Mouse (Mus musculus): ENCODE results near the gene Def8. TPM values are rescaled to one million over a fixed set of nuclear protein-coding genes. Genes with fewer than 3 reads are reported as not detected.

Gene Def8
- total and polyA plus RNA-seq, 2 experiments = 20.6 to 33.5 TPM

DNA sequence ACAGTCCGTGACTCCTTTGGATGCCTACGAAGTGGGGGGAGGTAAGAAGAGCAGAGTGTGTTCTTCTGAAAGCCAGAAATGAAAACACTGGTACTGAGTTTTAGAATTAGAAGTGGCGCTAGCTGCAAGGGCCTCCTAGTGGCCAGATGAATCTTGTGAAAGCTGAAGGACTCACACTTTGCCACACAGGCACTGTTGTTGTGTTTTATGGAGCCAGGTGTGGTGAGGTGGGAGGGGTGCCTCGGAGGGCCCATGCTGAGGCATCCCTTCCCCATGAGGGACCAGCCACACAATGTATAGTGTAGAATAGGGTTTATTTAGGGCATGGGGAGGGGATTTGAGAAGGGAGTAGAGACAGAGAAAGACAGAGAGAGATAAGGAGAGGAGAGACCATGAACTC, 74.4 kb downstream of the Def8 start:
- H3K36me3 ChIP-seq (ENCODE audit: control insufficient read depth, insufficient read depth, low read length) = peaks cover 44% of the 10 kb centered on the region
- H3K27me3 ChIP-seq (ENCODE audit: control insufficient read depth, insufficient read depth, low read length) = no peaks in the 10 kb centered on the region
- DNase-seq (ENCODE audit: extremely low read depth, low read depth, low spot score) = no peak
- TF ChIP-seq POLR2A (IDR thresholded peaks at IDR 0.05; ENCODE audit: extremely low read depth, insufficient read depth, low read length) = no peak
- no peak for TF ChIP-seq CTCF (IDR thresholded peaks at IDR 0.05; ENCODE audit: low read depth, low read length)
- H3K79me2 ChIP-seq (ENCODE audit: control insufficient read depth, insufficient read depth, low read length) = no peaks in the 10 kb centered on the region
- no peak overlapping the region for H3K9ac ChIP-seq (ENCODE audit: low read depth, low read length)
- H3K4me1 ChIP-seq (ENCODE audit: control insufficient read depth, insufficient read depth, low read length) = no peaks in the 10 kb centered on the region
- WGBS = 90% methylated on average over 4 of the region's 4 CpGs
- no peak overlapping the region for H3K27ac ChIP-seq (replicated peaks; ENCODE audit: insufficient read depth, low read depth, low read length)
- H3K4me3 ChIP-seq (ENCODE audit: insufficient read depth, low read depth, low read length) = no peak overlapping the region

DNA sequence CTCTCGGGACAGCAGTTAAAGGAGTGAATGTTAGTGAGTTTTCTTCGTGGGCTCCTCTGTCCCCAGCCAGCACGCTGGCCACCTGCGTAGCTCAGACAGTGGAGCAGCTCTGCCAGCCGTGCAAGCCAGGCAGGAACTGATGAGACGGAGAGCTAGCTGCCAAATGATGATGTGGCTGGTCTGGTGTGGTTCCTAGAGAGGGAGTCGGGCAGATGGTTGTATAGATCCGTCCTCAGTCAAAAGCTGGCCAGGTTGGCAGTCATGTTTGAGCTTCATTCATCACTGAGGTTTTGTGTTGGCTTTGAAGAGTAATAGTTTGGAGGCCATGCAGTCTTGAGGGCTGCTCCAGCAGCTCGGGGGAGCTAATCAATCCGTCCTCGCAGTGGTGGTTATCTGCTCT, 75.6 kb downstream of the Def8 start:
- WGBS = 94% methylated on average over 11 of the region's 11 CpGs
- H3K27me3 ChIP-seq (ENCODE audit: control insufficient read depth, insufficient read depth, low read length) = no peaks in the 10 kb centered on the region
- no peak for TF ChIP-seq POLR2A (IDR thresholded peaks at IDR 0.05; ENCODE audit: extremely low read depth, insufficient read depth, low read length)
- no peak for TF ChIP-seq CTCF (IDR thresholded peaks at IDR 0.05; ENCODE audit: low read depth, low read length)
- no peak for DNase-seq (ENCODE audit: extremely low read depth, low read depth, low spot score)
- no peak overlapping the region for H3K4me3 ChIP-seq (ENCODE audit: insufficient read depth, low read depth, low read length)
- H3K79me2 ChIP-seq (ENCODE audit: control insufficient read depth, insufficient read depth, low read length) = no peaks in the 10 kb centered on the region
- peaks cover 39% of the 10 kb centered on the region for H3K36me3 ChIP-seq (ENCODE audit: control insufficient read depth, insufficient read depth, low read length)
- H3K4me1 ChIP-seq (ENCODE audit: control insufficient read depth, insufficient read depth, low read length) = no peaks in the 10 kb centered on the region
- no peak overlapping the region for H3K27ac ChIP-seq (replicated peaks; ENCODE audit: insufficient read depth, low read depth, low read length)
- H3K9ac ChIP-seq (ENCODE audit: low read depth, low read length) = no peak overlapping the region

DNA sequence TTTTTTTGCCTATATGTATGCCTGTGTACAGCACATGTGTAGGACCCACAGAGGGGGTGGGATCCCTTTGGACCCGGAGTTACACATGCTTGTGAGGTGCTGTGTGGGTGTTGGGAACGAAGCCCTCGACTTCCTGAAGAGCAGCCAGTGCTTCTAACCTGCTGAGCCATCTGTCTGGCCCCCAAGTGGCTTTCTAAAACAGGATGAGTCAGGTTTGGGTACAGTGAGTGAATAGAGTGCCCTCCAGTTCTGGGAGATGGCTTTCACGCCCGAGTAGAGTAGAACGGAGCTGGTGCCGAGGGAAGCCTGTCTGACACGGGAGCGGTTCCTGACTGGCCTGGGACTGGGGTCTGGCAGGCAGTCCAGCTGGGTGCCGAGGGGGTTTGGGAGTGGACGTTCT, 76.2 kb downstream of the Def8 start:
- H3K4me3 ChIP-seq (ENCODE audit: insufficient read depth, low read depth, low read length) = no peak overlapping the region
- H3K79me2 ChIP-seq (ENCODE audit: control insufficient read depth, insufficient read depth, low read length) = no peaks in the 10 kb centered on the region
- peaks cover 33% of the 10 kb centered on the region for H3K36me3 ChIP-seq (ENCODE audit: control insufficient read depth, insufficient read depth, low read length)
- TF ChIP-seq POLR2A (IDR thresholded peaks at IDR 0.05; ENCODE audit: extremely low read depth, insufficient read depth, low read length) = no peak
- TF ChIP-seq CTCF (IDR thresholded peaks at IDR 0.05; ENCODE audit: low read depth, low read length) = no peak
- no peak overlapping the region for H3K27ac ChIP-seq (replicated peaks; ENCODE audit: insufficient read depth, low read depth, low read length)
- H3K27me3 ChIP-seq (ENCODE audit: control insufficient read depth, insufficient read depth, low read length) = no peaks in the 10 kb centered on the region
- no peak for DNase-seq (ENCODE audit: extremely low read depth, low read depth, low spot score)
- 93% methylated on average over 11 of the region's 11 CpGs for WGBS
- H3K4me1 ChIP-seq (ENCODE audit: control insufficient read depth, insufficient read depth, low read length) = no peaks in the 10 kb centered on the region
- no peak overlapping the region for H3K9ac ChIP-seq (ENCODE audit: low read depth, low read length)

DNA sequence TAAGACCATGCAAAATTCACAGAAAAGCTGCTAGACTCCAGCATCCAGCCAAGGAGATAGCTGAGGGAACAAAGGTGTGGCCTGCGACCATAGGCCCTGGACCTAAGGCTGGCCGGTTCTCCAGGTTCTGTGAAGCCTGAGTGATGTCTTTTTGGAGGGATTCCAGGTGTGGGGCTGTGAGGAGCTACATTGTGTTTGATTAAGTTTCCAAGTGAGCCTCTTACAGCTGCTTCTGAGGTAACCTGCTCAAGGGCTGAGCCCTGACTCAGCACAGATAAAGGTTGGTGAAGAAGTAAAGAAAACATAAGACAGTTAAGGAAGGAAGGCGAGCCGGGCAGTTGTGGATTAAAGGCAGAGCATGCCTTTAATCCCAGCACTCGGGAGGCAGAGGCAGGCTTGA, 78.9 kb downstream of the Def8 start:
- Histone ChIP-seq H3K36me3 (ENCODE audit: control insufficient read depth, insufficient read depth, low read length) (peaks cover 22% of the 10 kb centered on the region; the same call in 1 of the 2 replicates), H3K27ac (replicated peaks; ENCODE audit: insufficient read depth, low read depth, low read length) (no peak overlapping the region), H3K9ac (ENCODE audit: low read depth, low read length) (no peak overlapping the region), H3K79me2 (ENCODE audit: control insufficient read depth, insufficient read depth, low read length) (no peaks in the 10 kb centered on the region), H3K27me3 (ENCODE audit: control insufficient read depth, insufficient read depth, low read length) (no peaks in the 10 kb centered on the region), H3K4me1 (ENCODE audit: control insufficient read depth, insufficient read depth, low read length) (no peaks in the 10 kb centered on the region), H3K4me3 (ENCODE audit: insufficient read depth, low read depth, low read length) (no peak overlapping the region)
- no peak for DNase-seq (ENCODE audit: extremely low read depth, low read depth, low spot score)
- 94% methylated on average over 5 of the region's 5 CpGs for WGBS
- TF ChIP-seq CTCF (IDR thresholded peaks at IDR 0.05; ENCODE audit: low read depth, low read length) (no peak), POLR2A (IDR thresholded peaks at IDR 0.05; ENCODE audit: extremely low read depth, insufficient read depth, low read length) (no peak)

DNA sequence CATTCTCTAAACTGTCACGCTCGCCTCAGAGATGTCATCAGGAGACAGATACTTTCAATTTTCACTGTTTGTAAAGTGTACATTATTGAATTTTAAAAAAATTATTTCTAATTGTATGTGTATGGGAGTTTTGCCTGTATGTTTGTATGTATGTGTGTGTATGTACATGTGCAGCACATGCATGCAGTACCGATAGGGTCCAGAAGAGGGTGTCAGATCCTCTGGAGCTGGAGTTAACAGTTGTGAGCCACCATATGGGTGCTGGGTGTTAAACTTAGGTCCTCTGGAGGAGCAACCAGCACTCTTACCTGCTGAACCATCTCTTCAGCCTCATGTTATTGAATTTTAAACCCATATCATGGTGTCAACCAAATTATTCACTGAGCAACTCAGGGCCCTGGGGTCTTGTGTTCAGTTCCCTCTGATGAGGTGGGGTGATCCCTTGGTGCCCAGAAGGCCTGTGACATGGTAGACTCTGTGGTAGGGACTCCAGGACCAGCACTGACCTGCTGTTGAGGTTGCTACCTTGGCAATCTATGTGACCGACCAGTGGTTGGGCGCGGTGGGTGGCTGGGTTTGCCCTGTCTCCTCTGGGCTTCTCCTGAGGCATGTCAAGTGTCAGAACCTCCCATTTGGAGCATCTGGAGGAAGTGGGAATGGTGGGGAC, 80.6 kb downstream of the Def8 start:
- no peak for DNase-seq (ENCODE audit: extremely low read depth, low read depth, low spot score)
- Histone ChIP-seq H3K27me3 (ENCODE audit: control insufficient read depth, insufficient read depth, low read length) (no peaks in the 10 kb centered on the region), H3K27ac (replicated peaks; ENCODE audit: insufficient read depth, low read depth, low read length) (no peak overlapping the region), H3K36me3 (ENCODE audit: control insufficient read depth, insufficient read depth, low read length) (peaks cover 17% of the 10 kb centered on the region; the same call in 1 of the 2 replicates), H3K9ac (ENCODE audit: low read depth, low read length) (no peak overlapping the region), H3K4me3 (ENCODE audit: insufficient read depth, low read depth, low read length) (no peak overlapping the region), H3K4me1 (ENCODE audit: control insufficient read depth, insufficient read depth, low read length) (no peaks in the 10 kb centered on the region), H3K79me2 (ENCODE audit: control insufficient read depth, insufficient read depth, low read length) (no peaks in the 10 kb centered on the region)
- 99% methylated on average over 6 of the region's 6 CpGs for WGBS
- TF ChIP-seq CTCF (IDR thresholded peaks at IDR 0.05; ENCODE audit: low read depth, low read length) (no peak), POLR2A (IDR thresholded peaks at IDR 0.05; ENCODE audit: extremely low read depth, insufficient read depth, low read length) (no peak)

DNA sequence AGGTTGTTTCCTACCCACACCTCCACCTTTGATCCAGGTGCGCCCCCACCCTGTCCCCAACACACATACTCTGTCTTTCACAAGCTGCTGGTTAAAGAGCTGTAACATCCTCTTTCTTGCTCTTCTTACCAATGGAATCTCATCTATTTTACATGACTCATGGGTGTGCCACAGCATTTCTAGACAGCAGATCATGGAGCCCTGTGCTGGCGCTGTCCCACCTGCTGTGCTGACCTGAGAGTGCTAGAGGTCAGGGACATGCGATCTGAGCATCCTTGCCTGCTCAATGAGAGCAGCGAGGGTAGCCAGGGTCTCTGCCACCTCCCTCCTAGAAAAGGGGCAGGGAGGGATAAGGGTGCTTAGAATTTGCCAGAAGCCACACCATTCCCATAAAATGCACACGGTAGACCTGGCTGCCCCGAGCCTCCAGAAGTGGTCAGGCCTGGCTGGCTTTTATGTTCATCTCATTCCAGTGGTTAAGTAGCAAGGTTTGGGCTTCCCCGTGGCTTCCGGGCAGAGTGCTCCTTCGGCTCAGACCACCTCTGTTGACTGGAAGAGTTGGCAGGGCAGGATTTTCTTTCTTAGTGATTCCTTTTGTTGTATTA, 81.4 kb downstream of the Def8 start:
- no peak for DNase-seq (ENCODE audit: extremely low read depth, low read depth, low spot score)
- Histone ChIP-seq H3K4me3 (ENCODE audit: insufficient read depth, low read depth, low read length) (no peak overlapping the region), H3K27me3 (ENCODE audit: control insufficient read depth, insufficient read depth, low read length) (no peaks in the 10 kb centered on the region), H3K4me1 (ENCODE audit: control insufficient read depth, insufficient read depth, low read length) (no peaks in the 10 kb centered on the region), H3K9ac (ENCODE audit: low read depth, low read length) (no peak overlapping the region), H3K79me2 (ENCODE audit: control insufficient read depth, insufficient read depth, low read length) (no peaks in the 10 kb centered on the region), H3K36me3 (ENCODE audit: control insufficient read depth, insufficient read depth, low read length) (peaks cover 17% of the 10 kb centered on the region; the same call in 1 of the 2 replicates), H3K27ac (replicated peaks; ENCODE audit: insufficient read depth, low read depth, low read length) (no peak overlapping the region)
- TF ChIP-seq CTCF (IDR thresholded peaks at IDR 0.05; ENCODE audit: low read depth, low read length) (no peak), POLR2A (IDR thresholded peaks at IDR 0.05; ENCODE audit: extremely low read depth, insufficient read depth, low read length) (no peak)
- WGBS = 94% methylated on average over 9 of the region's 9 CpGs

Data from liver, adult 2 months (tissue).